ENCODE assay signal across 8 mouse cellular contexts in the genomic region with DNA sequence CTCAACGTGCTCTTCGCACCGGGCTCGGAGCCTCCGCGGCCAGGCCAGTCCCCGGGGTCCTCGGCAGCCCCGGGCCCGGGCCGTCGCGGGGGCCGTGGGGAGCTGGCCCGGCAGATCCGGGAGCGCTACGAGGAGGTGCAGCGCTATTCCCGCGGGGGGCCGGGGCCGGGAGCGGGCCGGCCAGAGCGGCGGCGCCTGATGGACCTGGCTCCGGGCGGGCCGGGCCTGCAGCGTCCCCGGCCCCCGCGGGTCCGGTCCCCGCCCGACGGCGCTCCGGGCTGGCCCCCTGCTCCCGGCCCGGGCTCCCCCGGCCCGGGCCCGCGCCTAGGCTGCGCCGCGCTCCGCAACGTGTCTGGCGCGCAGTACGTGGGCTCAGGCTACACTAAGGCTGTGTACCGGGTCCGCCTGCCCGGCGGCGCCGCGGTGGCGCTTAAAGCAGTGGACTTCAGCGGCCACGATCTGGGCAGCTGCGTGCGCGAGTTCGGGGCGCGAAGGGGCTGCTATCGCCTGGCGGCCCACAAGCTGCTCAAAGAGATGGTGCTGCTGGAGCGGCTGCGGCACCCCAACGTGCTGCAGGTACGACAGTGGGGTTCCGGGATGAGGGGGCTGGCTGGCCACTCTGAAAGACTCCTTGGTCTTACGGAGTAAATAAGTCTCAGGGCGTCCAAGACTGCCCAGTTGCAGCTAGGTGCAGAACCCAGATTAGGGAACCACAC. TPM values are rescaled to one million over a fixed set of nuclear protein-coding genes. Genes with fewer than 3 reads are reported as not detected.
DNase-seq lines count a peak whose midpoint lies in the region; ATAC-seq and TF ChIP-seq lines count a peak whose summit lies in the region.

No protein-coding gene starts in this region.

- H3K9ac ChIP-seq in forebrain, embryonic 15.5 days (replicated peaks): peak overlapping the region; percentile 88
- peak overlapping the region; percentile 100 for H3K9ac ChIP-seq in intestine, embryonic 16.5 days (ENCODE audit: low read depth, low read length)
- peak overlapping the region; percentile 93 for H3K9ac ChIP-seq in lung, embryonic 15.5 days

- H3K4me2 ChIP-seq in forebrain, embryonic 15.5 days (replicated peaks): peak overlapping the region; percentile 97
- H3K4me2 ChIP-seq in intestine, embryonic 16.5 days (ENCODE audit: low read depth, low read length): peak overlapping the region; percentile 92
- peak overlapping the region; percentile 92 for H3K4me2 ChIP-seq in lung, embryonic 15.5 days

- no peaks in the 10 kb centered on the region for H3K9me3 ChIP-seq in megakaryocyte, embryonic 14.5 days
- H3K9me3 ChIP-seq in forebrain, embryonic 15.5 days: no peaks in the 10 kb centered on the region
- H3K9me3 ChIP-seq in intestine, embryonic 16.5 days (ENCODE audit: control insufficient read depth, low read length): no peaks in the 10 kb centered on the region
- no peaks in the 10 kb centered on the region for H3K9me3 ChIP-seq in lung, embryonic 15.5 days

- H3K27ac ChIP-seq in bone marrow macrophage, adult 2 months (ENCODE audit: insufficient read depth, low read depth, low read length): no peak overlapping the region
- peak overlapping the region; percentile 87 for H3K27ac ChIP-seq in forebrain, embryonic 15.5 days (replicated peaks)
- H3K27ac ChIP-seq in intestine, embryonic 16.5 days (ENCODE audit: low read length): peak overlapping the region; percentile 94
- peak overlapping the region; percentile 84 for H3K27ac ChIP-seq in lung, embryonic 15.5 days

- H3K36me3 ChIP-seq in megakaryocyte, embryonic 14.5 days (replicated peaks; ENCODE audit: low read length): no peaks in the 10 kb centered on the region
- no peaks in the 10 kb centered on the region for H3K36me3 ChIP-seq in forebrain, embryonic 15.5 days
- H3K36me3 ChIP-seq in intestine, embryonic 16.5 days (ENCODE audit: control insufficient read depth, insufficient read depth, low read length): 0 out of 2 replicates have a peak, but pooled peaks cover under 1% of the 10 kb centered on the region
- no peaks in the 10 kb centered on the region for H3K36me3 ChIP-seq in lung, embryonic 15.5 days

- peak; percentile 52 to 58 for DNase-seq in right cerebral cortex, postnatal 10 days (ENCODE audit: low spot score in 2 of 2)

- no peak for TF ChIP-seq CTCF in bone marrow macrophage, adult 2 months (IDR thresholded peaks at IDR 0.05; ENCODE audit: low read depth, low read length)

- no peak for TF ChIP-seq POLR2A in bone marrow macrophage, adult 2 months (IDR thresholded peaks at IDR 0.05; ENCODE audit: borderline replicate concordance, low read depth, low read length)

- WGBS in forebrain, embryonic 15.5 days: under 1% methylated on average over 65 of the region's 80 CpGs
- whole genome bisulfite sequencing in intestine, embryonic 16.5 days: under 1% methylated on average over 61 of the region's 80 CpGs
- under 1% methylated on average over 60 of the region's 80 CpGs for WGBS in lung, embryonic 15.5 days

- peaks cover 91% of the 10 kb centered on the region for H3K27me3 ChIP-seq in megakaryocyte, embryonic 14.5 days (replicated peaks)
- no peaks in the 10 kb centered on the region for H3K27me3 ChIP-seq in forebrain, embryonic 15.5 days
- no peaks in the 10 kb centered on the region; the same call in 1 of the 2 replicates for H3K27me3 ChIP-seq in intestine, embryonic 16.5 days (replicated peaks; ENCODE audit: control insufficient read depth, insufficient read depth, low read length)
- no peaks in the 10 kb centered on the region for H3K27me3 ChIP-seq in lung, embryonic 15.5 days

- no peak for ATAC-seq in megakaryocyte, adult 5-6 weeks (ENCODE audit: poor library complexity, severe bottlenecking)
- ATAC-seq in forebrain, embryonic 15.5 days (replicated peaks): peak; percentile 42
- peak; percentile 7 for ATAC-seq in intestine, embryonic 16.5 days
- peak; percentile 17; the same call in 1 of the 2 replicates for ATAC-seq in lung, embryonic 15.5 days (ENCODE audit: borderline replicate concordance, extremely low read depth, low FRiP score, low TSS enrichment)
- ATAC-seq in megakaryocyte progenitor cell, adult 5-6 weeks (replicated peaks; ENCODE audit: poor library complexity): no peak

- peaks cover 22% of the 10 kb centered on the region for H3K4me1 ChIP-seq in megakaryocyte, embryonic 14.5 days
- H3K4me1 ChIP-seq in bone marrow macrophage, adult 2 months (ENCODE audit: control insufficient read depth, insufficient read depth, low read length): peaks cover 44% of the 10 kb centered on the region
- H3K4me1 ChIP-seq in forebrain, embryonic 15.5 days: peaks cover 59% of the 10 kb centered on the region
- peaks cover 49% of the 10 kb centered on the region for H3K4me1 ChIP-seq in intestine, embryonic 16.5 days (ENCODE audit: control insufficient read depth, insufficient read depth, low read length)
- H3K4me1 ChIP-seq in lung, embryonic 15.5 days: peaks cover 60% of the 10 kb centered on the region

- peak overlapping the region; percentile 90 for H3K4me3 ChIP-seq in megakaryocyte, embryonic 14.5 days (replicated peaks)
- H3K4me3 ChIP-seq in bone marrow macrophage, adult 2 months (ENCODE audit: insufficient read depth, low read length): peak overlapping the region; percentile 71
- H3K4me3 ChIP-seq in forebrain, embryonic 15.5 days: peak overlapping the region; percentile 88
- H3K4me3 ChIP-seq in intestine, embryonic 16.5 days (ENCODE audit: low read length): peak overlapping the region; percentile 94
- peak overlapping the region; percentile 94 for H3K4me3 ChIP-seq in lung, embryonic 15.5 days

RNA-seq across cellular contexts. Expression of a gene that starts 0.6 kb away (rescaled TPM):
- 9.7 TPM in 1 of 2 replicates, not detected in the other for polyA plus RNA-seq in megakaryocyte, embryonic 14.5 days (2012; ENCODE audit: insufficient read depth, low replicate concordance)
- total RNA-seq in megakaryocyte, adult 5-6 weeks (2015): 2.3 and 4.8 TPM in 2 replicates
- 6.1 and 8.9 TPM in 2 replicates for total RNA-seq in megakaryocyte, adult 5-6 weeks (2017)
- 3.8 and 4.7 TPM in 2 replicates for polyA plus RNA-seq in bone marrow macrophage, adult 2 months (2012; ENCODE audit: insufficient read depth, insufficient read length, missing spikeins)
- polyA plus RNA-seq in forebrain, embryonic 15.5 days (2015; fragmentation: Nextera tagmentation; extraction: Ambion mirVana): 6.5 and 7.4 TPM in 2 replicates
- polyA plus RNA-seq in intestine, embryonic 16.5 days (2015; fragmentation: Nextera tagmentation; extraction: Ambion mirVana): 18.3 and 18.7 TPM in 2 replicates
- polyA plus RNA-seq in lung, embryonic 15.5 days (2015; fragmentation: Nextera tagmentation; extraction: Ambion mirVana): 13.3 and 13.4 TPM in 2 replicates
- total RNA-seq in megakaryocyte progenitor cell, adult 5-6 weeks (2015): 0.24 and 0.52 TPM in 2 replicates
- total RNA-seq in megakaryocyte progenitor cell, adult 5-6 weeks (2017): 1.0 and 1.1 TPM in 2 replicates

Comparison
In these comparisons a context has a peak if more than half of its experiments do, and no peak if none do; other contexts are left out.
1. ATAC-seq: peak in forebrain, embryonic 15.5 days (single experiment), intestine, embryonic 16.5 days (single experiment) and lung, embryonic 15.5 days (single experiment); none in megakaryocyte, adult 5-6 weeks (single experiment) and megakaryocyte progenitor cell, adult 5-6 weeks (single experiment).
2. Peak in every context shown above with its lines, with median percentiles within 50 percentile points of each other: H3K4me3 ChIP-seq, H3K4me2 ChIP-seq and H3K9ac ChIP-seq.